Mouse (Mus musculus) C2C12 (cell line): ENCODE results near the gene Zfp275.

ENCODE experiments used
- CTCF ChIP-seq: IDR thresholded peaks from one replicate; pipeline ENCODE4 v1.5.1; 2011; ENCODE audit not compliant: control insufficient read depth, insufficient read depth, insufficient read length
- FOSL1 ChIP-seq: IDR thresholded peaks from one replicate; pipeline ENCODE4 v1.8.0; 2011; ENCODE audit warnings: mild to moderate bottlenecking, low read length; ENCODE audit not compliant: poor library complexity, insufficient read depth, severe bottlenecking
- MAX ChIP-seq: IDR thresholded peaks from one replicate; pipeline ENCODE4 v1.6.1; 2011; ENCODE audit warnings: mild to moderate bottlenecking, control low read depth
- MYOD1 ChIP-seq: IDR thresholded peaks from one replicate; pipeline ENCODE4 v1.6.1; 2011; ENCODE audit warnings: low read depth; ENCODE audit not compliant: control insufficient read depth, insufficient read length
- MYOG ChIP-seq: IDR thresholded peaks from one replicate; pipeline ENCODE4 v1.6.1; 2011; ENCODE audit not compliant: control insufficient read depth, insufficient read length; ENCODE audit errors: extremely low read depth
- USF1 ChIP-seq: IDR thresholded peaks from one replicate; pipeline ENCODE4 v1.6.1; 2011; ENCODE audit warnings: low read depth, mild to moderate bottlenecking, control low read depth, moderate library complexity

DNA sequence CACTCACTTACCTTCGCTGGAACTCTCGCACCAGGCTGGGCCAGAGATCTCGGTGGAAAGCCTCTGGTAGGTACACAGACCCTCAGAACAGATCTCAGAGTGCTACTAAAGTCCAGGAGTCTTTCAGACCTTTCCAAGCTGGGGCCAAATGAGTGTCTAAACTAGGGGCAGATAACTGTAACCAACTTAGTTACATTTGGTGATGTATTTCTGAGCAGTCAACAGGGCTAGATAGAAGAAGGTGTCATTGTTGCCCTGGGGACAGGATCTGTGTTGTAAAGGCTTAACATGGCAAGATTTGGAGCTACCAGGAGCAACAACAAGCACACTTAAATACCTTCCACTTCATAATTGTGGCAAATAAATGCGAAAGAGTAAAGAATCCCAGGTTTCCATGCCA lies 5.7 kb upstream of the Zfp275 start, which contains the start of gene Gm45015:
- TF ChIP-seq USF1 (no peak), CTCF (no peak), MYOG (no peak), MAX (no peak), MYOD1 (no peak), FOSL1 (no peak)
